Mouse (Mus musculus) lung, postnatal 0 days (tissue): Measurements from ENCODE around the gene Rai1.

Experiments
- CTCF ChIP-seq: IDR thresholded peaks from 2 replicates; pipeline ENCODE4 v1.5.1; 2016; ENCODE audit warnings: antibody characterized with exemption, mild to moderate bottlenecking
- EP300 ChIP-seq: IDR thresholded peaks from 2 replicates; pipeline ENCODE4 v1.6.1; 2016; ENCODE audit warnings: antibody characterized with exemption, mild to moderate bottlenecking, control low read depth

GRCm38 (mm10) chr11:60164450-60164849 lies 59.6 kb downstream of the Rai1 start:
- TF ChIP-seq CTCF (no peak), EP300 (no peak)
